Mouse (Mus musculus): ENCODE results near the gene Tmprss11e.

- TF ChIP-seq CTCF (IDR thresholded peaks at IDR 0.05; ENCODE audit: borderline replicate concordance, insufficient read depth, low read depth, low read length) (no peak), POLR2A (IDR thresholded peaks at IDR 0.05; ENCODE audit: borderline replicate concordance, insufficient read depth, low read length) (no peak)
Observed at GRCm38 (mm10) chr5:86786798-86787197, 41.2 kb upstream of the Tmprss11e start.
